Mouse (Mus musculus) liver, embryonic 11.5 days (tissue): ENCODE measurements around the gene Lmbr1l. TPM values are rescaled to one million over a fixed set of nuclear protein-coding genes. Genes with fewer than 3 reads are reported as not detected.
A peak's percentile ranks its signal among the peaks of the same experiment; 100 is the strongest.
"Not testable (repeated sequence)": the region's sequence is repeated elsewhere in the genome, so short reads cannot be mapped to it uniquely, and the experiment has no call there.

ENCODE experiments used
- ATAC-seq: fragments of 200-750 bp; cut with Nextera tagmentation; replicated peaks from 2 replicates; pipeline ENCODE4 v1.8.0; 2017; ENCODE audit warnings: moderate number of reproducible peaks, mild to moderate bottlenecking, moderate TSS enrichment, moderate library complexity; ENCODE audit not compliant: low FRiP score
- DNase-seq: peaks from one replicate; pipeline ENCODE4 v3.0.0-alpha.2; 2017; ENCODE audit warnings: low spot score
- H3K27ac ChIP-seq: fragments of 300-500 bp; sonication (generic); 2 replicates; pipeline ENCODE4 v1.5.1; 2014; ENCODE audit warnings: mild to moderate bottlenecking, low read depth, low read length, control low read depth
- H3K27me3 ChIP-seq: fragments of 300-500 bp; sonication (generic); replicated peaks from 2 replicates; pipeline ENCODE4 v1.6.1; 2014; ENCODE audit warnings: low read length, mixed read lengths; ENCODE audit not compliant: control insufficient read depth, insufficient read depth
- H3K36me3 ChIP-seq: fragments of 300-500 bp; sonication (generic); 2 replicates; pipeline ENCODE4 v1.6.1; 2014; ENCODE audit warnings: mild to moderate bottlenecking, low read length, moderate library complexity, mixed read lengths; ENCODE audit not compliant: control insufficient read depth, insufficient read depth
- H3K4me1 ChIP-seq: fragments of 300-500 bp; sonication (generic); replicated peaks from 2 replicates; pipeline ENCODE4 v1.6.1; 2014; ENCODE audit warnings: low read length, mixed read lengths; ENCODE audit not compliant: control insufficient read depth, insufficient read depth
- H3K4me2 ChIP-seq: fragments of 300-500 bp; sonication (generic); 2 replicates; pipeline ENCODE4 v1.6.1; 2014; ENCODE audit warnings: mild to moderate bottlenecking, control low read depth, moderate library complexity
- H3K4me3 ChIP-seq: fragments of 300-500 bp; sonication (generic); 2 replicates; pipeline ENCODE4 v1.5.1; 2014; ENCODE audit warnings: low read depth, low read length, control low read depth
- H3K9ac ChIP-seq: fragments of 300-500 bp; sonication (generic); 2 replicates; pipeline ENCODE4 v1.6.1; 2014; ENCODE audit warnings: low read depth, low read length, control low read depth
- H3K9me3 ChIP-seq: fragments of 300-500 bp; sonication (generic); 2 replicates; pipeline ENCODE4 v1.6.1; 2016; ENCODE audit warnings: low read length, inconsistent platforms, mixed read lengths; ENCODE audit not compliant: control insufficient read depth
- WGBS: fragments of 180-500 bp; shearing (Covaris S2); extraction: QIAGEN DNeasy Blood & Tissue Kit; methylation state at CpG from one replicate; pipeline ENCODE4 v1.1.7; 2014; 5-methylcytosine and 5-hydroxymethylcytosine counted together
- polyA plus RNA-seq: library from polyadenylated mRNA; unstranded; fragments of >200 nt; fragmentation: Nextera tagmentation; extraction: Ambion mirVana; gene quantifications from 2 replicates; pipeline ENCODE4 v1.2.1, GENCODE M21; 2014

Lmbr1l gene
- polyA plus RNA-seq, 1 experiment from 2014 or later, result 2.8 TPM

- Histone ChIP-seq H3K4me3 (no peak overlapping the region), H3K9ac (no peak overlapping the region), H3K27ac (no peak overlapping the region), H3K4me1 (peaks cover 5% of the 10 kb centered on the region; the same call in 1 of the 2 replicates), H3K27me3 (no peaks in the 10 kb centered on the region), H3K9me3 (no peaks in the 10 kb centered on the region), H3K36me3 (no peaks in the 10 kb centered on the region), H3K4me2 (no peak overlapping the region)
- ATAC-seq, result no peak
- WGBS, result 62% methylated on average over 3 of the region's 3 CpGs
- DNase-seq, result no peak
Measured at GRCm38 (mm10) chr15:98947884-98948283, 29.9 kb upstream of the Lmbr1l start.

- Histone ChIP-seq H3K27me3 (no peaks in the 10 kb centered on the region), H3K4me3 (no peak overlapping the region), H3K4me2 (no peak overlapping the region), H3K9me3 (no peaks in the 10 kb centered on the region), H3K9ac (no peak overlapping the region), H3K36me3 (no peaks in the 10 kb centered on the region), H3K4me1 (no peaks in the 10 kb centered on the region), H3K27ac (no peak overlapping the region)
- 72% methylated on average over 4 of the region's 4 CpGs for WGBS
- ATAC-seq (no peak), DNase-seq (no peak)
Measured at GRCm38 (mm10) chr15:98943133-98943532, 25.1 kb upstream of the Lmbr1l start.

- Histone ChIP-seq H3K27me3 (no peaks in the 10 kb centered on the region), H3K4me1 (no peaks in the 10 kb centered on the region), H3K27ac (no peak overlapping the region), H3K4me2 (no peak overlapping the region), H3K9ac (no peak overlapping the region), H3K4me3 (no peak overlapping the region), H3K9me3 (no peaks in the 10 kb centered on the region), H3K36me3 (no peaks in the 10 kb centered on the region)
- DNase-seq (no peak), ATAC-seq (no peak)
- 87% methylated on average over 4 of the region's 4 CpGs for WGBS
Measured at GRCm38 (mm10) chr15:98942081-98942480, 24.1 kb upstream of the Lmbr1l start.

GRCm38 (mm10) chr15:98941539-98941938, 23.5 kb upstream of the Lmbr1l start:
- no peak overlapping the region for H3K4me3 ChIP-seq
- no peak for DNase-seq
- H3K9ac ChIP-seq, result no peak overlapping the region
- ATAC-seq, result no peak
- H3K27me3 ChIP-seq, result no peaks in the 10 kb centered on the region
- no peaks in the 10 kb centered on the region for H3K9me3 ChIP-seq
- H3K4me2 ChIP-seq, result no peak overlapping the region
- no peak overlapping the region for H3K27ac ChIP-seq
- H3K4me1 ChIP-seq, result no peaks in the 10 kb centered on the region
- 75% methylated on average over 2 of the region's 2 CpGs for WGBS
- no peaks in the 10 kb centered on the region for H3K36me3 ChIP-seq

GRCm38 (mm10) chr15:98940816-98941215, 22.8 kb upstream of the Lmbr1l start:
- Histone ChIP-seq H3K4me2 (no peak overlapping the region), H3K9ac (no peak overlapping the region), H3K9me3 (no peaks in the 10 kb centered on the region), H3K36me3 (no peaks in the 10 kb centered on the region), H3K27ac (no peak overlapping the region), H3K4me1 (peaks cover 2% of the 10 kb centered on the region), H3K27me3 (no peaks in the 10 kb centered on the region), H3K4me3 (no peak overlapping the region)
- ATAC-seq, result no peak
- 82% methylated on average over 10 of the region's 10 CpGs for WGBS
- DNase-seq, result no peak

- DNase-seq, result peak; percentile 92
- no peaks in the 10 kb centered on the region for H3K9me3 ChIP-seq
- peak within 1 kb of the TSS; percentile 99 for H3K27ac ChIP-seq
- no peaks in the 10 kb centered on the region for H3K27me3 ChIP-seq
- peaks cover 2% of the 10 kb centered on the region; the same call in 1 of the 2 replicates for H3K36me3 ChIP-seq
- WGBS, result under 1% methylated on average over 57 of the region's 58 CpGs
- ATAC-seq, result peak; percentile 95
- H3K4me1 ChIP-seq, result peaks cover 13% of the 10 kb centered on the region
- peak within 1 kb of the TSS; percentile 84 for H3K4me3 ChIP-seq
- peak within 1 kb of the TSS; percentile 99 for H3K4me2 ChIP-seq
- peak within 1 kb of the TSS; percentile 96 for H3K9ac ChIP-seq
Measured at GRCm38 (mm10) chr15:98934217-98934839, 16.3 kb upstream of the Lmbr1l start, which contains the start of gene Tuba1b. Gene Tuba1b, minus strand, starts transcription at chr15:98934565.

GRCm38 (mm10) chr15:98933833-98934216, 15.8 kb upstream of the Lmbr1l start:
- H3K27me3 ChIP-seq, result no peaks in the 10 kb centered on the region
- 0% methylated on average over 35 of the region's 35 CpGs for WGBS

GRCm38 (mm10) chr15:98933004-98933671, 15.1 kb upstream of the Lmbr1l start:
- DNase-seq, H3K36me3 ChIP-seq, ATAC-seq, H3K9me3 ChIP-seq, H3K27me3 ChIP-seq: not testable (repeated sequence)
- H3K4me2 ChIP-seq, result peak overlapping the region; percentile 99
- peak overlapping the region; percentile 99 for H3K27ac ChIP-seq
- 17% methylated on average over 8 of the region's 9 CpGs for WGBS
- peak overlapping the region; percentile 96 for H3K9ac ChIP-seq
- peaks cover 17% of the 10 kb centered on the region for H3K4me1 ChIP-seq
- peak overlapping the region; percentile 84 for H3K4me3 ChIP-seq

More at GRCm38 (mm10) chr15:98933833-98934216, 15.8 kb upstream of the Lmbr1l start:
- H3K36me3 ChIP-seq, result peaks cover 2% of the 10 kb centered on the region; the same call in 1 of the 2 replicates
- H3K4me2 ChIP-seq, result peak overlapping the region; percentile 99
- peak overlapping the region; percentile 96 for H3K9ac ChIP-seq
- peak overlapping the region; percentile 99 for H3K27ac ChIP-seq
- peak overlapping the region; percentile 84 for H3K4me3 ChIP-seq
- H3K4me1 ChIP-seq, result peaks cover 13% of the 10 kb centered on the region
- no peaks in the 10 kb centered on the region for H3K9me3 ChIP-seq
- peak; percentile 75 for ATAC-seq
- DNase-seq, result peak; percentile 97
